Mouse (Mus musculus): ENCODE measurements around the gene Galnt17. TPM values are rescaled to one million over a fixed set of nuclear protein-coding genes. Genes with fewer than 3 reads are reported as not detected.

Galnt17 gene
- polyA plus RNA-seq, 1 experiment from 2014 or later: not detected

DNA sequence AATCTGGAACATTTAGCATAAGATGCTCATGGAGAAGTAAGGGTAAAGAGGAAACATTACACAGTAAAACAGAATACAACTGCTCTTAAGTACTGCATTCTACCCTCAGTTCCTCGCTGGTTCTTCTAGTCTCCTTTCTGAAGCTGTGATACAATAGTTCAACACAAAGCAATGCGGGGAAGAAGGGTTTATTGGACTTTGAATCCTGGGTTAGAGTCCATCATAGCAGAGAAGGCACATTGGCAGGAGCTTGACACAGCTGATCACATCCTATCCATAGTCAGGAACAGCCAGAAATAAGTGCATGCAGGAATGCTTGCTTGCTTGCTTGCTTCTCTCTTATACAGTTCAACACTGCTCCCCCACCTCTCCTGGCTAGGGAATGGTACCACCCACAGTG, 267.9 kb downstream of the Galnt17 start:
- ATAC-seq (no peak), DNase-seq (no peak)
- TF ChIP-seq CTCF (IDR thresholded peaks at IDR 0.05; ENCODE audit: low read depth) (no peak), EP300 (IDR thresholded peaks at IDR 0.05; ENCODE audit: low read depth) (no peak)
- Histone ChIP-seq H3K4me1 (ENCODE audit: insufficient read depth) (no peaks in the 10 kb centered on the region), H3K9ac (replicated peaks) (no peak overlapping the region), H3K9me3 (ENCODE audit: low read length) (peaks cover 3% of the 10 kb centered on the region; the same call in 1 of the 2 replicates), H3K4me3 (ENCODE audit: low read depth, low read length) (no peak overlapping the region), H3K27me3 (ENCODE audit: insufficient read depth, low read length) (no peaks in the 10 kb centered on the region), H3K4me2 (ENCODE audit: low read depth, low read length) (no peak overlapping the region), H3K36me3 (replicated peaks; ENCODE audit: insufficient read depth, low read length) (no peaks in the 10 kb centered on the region), H3K27ac (ENCODE audit: low read depth) (no peak overlapping the region)
- 56% methylated on average over 2 of the region's 2 CpGs for WGBS (ENCODE audit: insufficient replicate concordance)

DNA sequence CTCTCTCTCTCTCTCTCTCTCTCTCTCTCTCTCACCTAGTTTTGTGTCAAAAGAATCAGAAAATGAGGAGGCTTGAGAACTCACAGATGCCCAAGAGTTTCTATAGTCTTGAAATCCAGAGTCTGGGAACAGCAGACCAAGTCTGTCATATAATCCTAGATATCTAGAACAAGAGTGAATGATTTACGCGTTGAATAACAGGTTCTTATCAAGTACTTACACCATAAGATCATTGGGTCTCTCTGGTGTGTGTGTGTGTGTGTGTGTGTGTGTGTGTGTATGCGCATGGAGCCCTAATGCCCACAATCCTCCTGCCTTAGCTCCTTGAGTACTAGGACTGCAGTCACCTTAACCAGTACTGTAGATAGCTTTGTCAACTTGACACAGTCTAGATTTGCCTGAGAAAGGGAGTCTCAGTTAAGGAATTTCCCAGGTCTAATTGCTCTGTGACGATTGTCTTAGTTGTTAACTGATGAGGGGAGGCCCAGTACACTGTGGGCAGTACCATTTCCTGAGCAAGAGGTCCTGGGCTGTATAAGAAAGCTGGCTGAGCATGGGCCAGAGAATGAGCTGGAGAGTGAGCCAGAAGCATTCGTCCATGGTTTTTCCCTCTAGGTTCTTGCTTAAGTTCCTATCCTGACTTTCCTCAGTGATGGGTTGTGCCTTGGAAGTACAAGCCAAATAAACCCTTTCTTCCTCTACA, 268.5 kb downstream of the Galnt17 start:
- Histone ChIP-seq H3K4me1 (ENCODE audit: insufficient read depth) (no peaks in the 10 kb centered on the region), H3K27ac (ENCODE audit: low read depth) (no peak overlapping the region), H3K9ac (replicated peaks) (no peak overlapping the region), H3K4me3 (ENCODE audit: low read depth, low read length) (no peak overlapping the region), H3K36me3 (replicated peaks; ENCODE audit: insufficient read depth, low read length) (no peaks in the 10 kb centered on the region), H3K9me3 (ENCODE audit: low read length) (peaks cover 3% of the 10 kb centered on the region; the same call in 1 of the 2 replicates), H3K4me2 (ENCODE audit: low read depth, low read length) (no peak overlapping the region), H3K27me3 (ENCODE audit: insufficient read depth, low read length) (no peaks in the 10 kb centered on the region)
- ATAC-seq (no peak), DNase-seq (no peak)
- TF ChIP-seq EP300 (IDR thresholded peaks at IDR 0.05; ENCODE audit: low read depth) (no peak), CTCF (IDR thresholded peaks at IDR 0.05; ENCODE audit: low read depth) (no peak)
- WGBS (ENCODE audit: insufficient replicate concordance): 60% methylated on average over 5 of the region's 5 CpGs

DNA sequence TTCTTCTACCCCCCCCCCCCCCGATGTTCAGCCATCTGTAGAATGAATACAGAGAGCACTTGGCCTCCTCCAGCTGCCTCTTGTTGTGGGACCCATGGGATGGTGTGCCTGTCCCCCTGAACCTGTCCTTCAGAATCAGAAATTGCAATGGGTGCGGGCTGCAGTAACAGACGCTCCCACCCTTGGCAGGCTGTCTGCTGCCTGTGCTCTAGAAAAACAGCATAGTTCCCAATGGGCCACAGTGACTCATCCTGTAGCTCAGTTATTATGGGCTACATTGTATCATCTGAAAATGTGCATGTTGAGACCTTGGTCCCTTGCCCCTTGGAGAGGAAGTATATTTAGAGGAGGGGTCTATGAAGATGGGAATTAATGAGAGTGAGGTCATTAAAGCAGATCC, 283.8 kb downstream of the Galnt17 start:
- Histone ChIP-seq H3K9me3 (ENCODE audit: low read length) (no peaks in the 10 kb centered on the region), H3K27ac (ENCODE audit: low read depth) (no peak overlapping the region), H3K4me1 (ENCODE audit: insufficient read depth) (no peaks in the 10 kb centered on the region), H3K9ac (replicated peaks) (no peak overlapping the region), H3K36me3 (replicated peaks; ENCODE audit: insufficient read depth, low read length) (no peaks in the 10 kb centered on the region), H3K27me3 (ENCODE audit: insufficient read depth, low read length) (no peaks in the 10 kb centered on the region), H3K4me2 (ENCODE audit: low read depth, low read length) (no peak overlapping the region), H3K4me3 (ENCODE audit: low read depth, low read length) (no peak overlapping the region)
- no peak for ATAC-seq
- no peak for DNase-seq
- TF ChIP-seq EP300 (IDR thresholded peaks at IDR 0.05; ENCODE audit: low read depth) (no peak), CTCF (IDR thresholded peaks at IDR 0.05; ENCODE audit: low read depth) (no peak)
- 76% methylated on average over 3 of the region's 3 CpGs for WGBS (ENCODE audit: insufficient replicate concordance)

DNA sequence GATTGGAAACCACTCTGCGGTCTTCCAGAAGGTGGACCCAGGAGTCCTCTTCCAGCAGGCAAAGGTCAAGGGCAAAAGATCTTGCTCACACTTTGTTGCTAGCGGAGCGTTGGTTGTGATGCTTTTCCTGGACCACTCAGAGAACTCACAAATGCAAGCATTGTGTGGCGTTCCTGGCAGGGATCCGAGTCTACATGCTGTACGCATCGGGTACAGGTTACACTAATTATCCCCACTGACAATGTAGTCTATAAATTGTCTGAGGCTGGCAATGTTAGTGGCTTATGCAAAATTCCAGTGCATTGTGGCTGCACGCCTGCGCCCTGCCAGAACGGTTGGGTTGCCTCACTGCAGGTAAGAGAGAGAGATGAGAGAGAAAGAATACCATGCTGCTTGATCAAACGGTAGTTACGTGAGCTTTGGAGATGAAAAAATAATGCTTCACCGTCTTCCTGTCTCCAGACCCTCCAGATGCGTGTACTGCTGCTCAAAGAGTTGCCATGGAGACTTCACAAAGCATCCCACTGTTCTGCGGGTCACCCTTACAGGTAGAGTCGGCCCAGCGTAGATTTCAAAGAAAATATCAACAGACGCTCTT, 285.8 kb downstream of the Galnt17 start:
- no peak for DNase-seq
- 81% methylated on average over 18 of the region's 18 CpGs for WGBS (ENCODE audit: insufficient replicate concordance)

DNA sequence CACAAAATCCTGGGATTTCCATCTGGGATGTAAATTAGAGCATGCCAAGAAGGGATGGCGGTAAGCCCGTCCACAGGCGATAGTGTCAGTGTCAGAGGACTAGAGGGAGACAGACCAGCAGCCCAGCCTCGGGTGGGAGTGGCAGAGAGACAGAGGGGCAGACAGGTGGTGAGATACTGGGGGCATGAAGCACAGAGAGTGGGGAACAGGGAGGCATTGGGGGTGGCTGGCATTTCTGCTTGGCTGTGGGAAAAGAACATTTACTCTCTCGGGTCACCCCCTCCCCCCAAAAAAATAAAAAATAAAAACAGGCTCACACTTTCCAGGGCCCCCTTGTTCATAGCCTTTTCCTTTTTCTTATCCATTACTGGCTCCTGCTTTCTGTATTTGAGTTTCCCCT, 287.4 kb downstream of the Galnt17 start:
- no peaks in the 10 kb centered on the region for H3K27me3 ChIP-seq (ENCODE audit: insufficient read depth, low read length)
- DNase-seq: no peak
- no peak overlapping the region for H3K4me2 ChIP-seq (ENCODE audit: low read depth, low read length)
- TF ChIP-seq CTCF (IDR thresholded peaks at IDR 0.05; ENCODE audit: low read depth) (no peak), EP300 (IDR thresholded peaks at IDR 0.05; ENCODE audit: low read depth) (no peak)
- WGBS (ENCODE audit: insufficient replicate concordance): 76% methylated on average over 5 of the region's 5 CpGs
- H3K9ac ChIP-seq (replicated peaks): no peak overlapping the region
- no peak overlapping the region for H3K4me3 ChIP-seq (ENCODE audit: low read depth, low read length)
- no peaks in the 10 kb centered on the region for H3K4me1 ChIP-seq (ENCODE audit: insufficient read depth)
- no peak for ATAC-seq
- no peak overlapping the region for H3K27ac ChIP-seq (ENCODE audit: low read depth)
- no peaks in the 10 kb centered on the region for H3K9me3 ChIP-seq (ENCODE audit: low read length)
- no peaks in the 10 kb centered on the region for H3K36me3 ChIP-seq (replicated peaks; ENCODE audit: insufficient read depth, low read length)

More for the DNA sequence above, 285.8 kb downstream of the Galnt17 start:
- no peak for ATAC-seq
- Histone ChIP-seq H3K36me3 (replicated peaks; ENCODE audit: insufficient read depth, low read length) (no peaks in the 10 kb centered on the region), H3K9me3 (ENCODE audit: low read length) (no peaks in the 10 kb centered on the region), H3K9ac (replicated peaks) (no peak overlapping the region), H3K4me1 (ENCODE audit: insufficient read depth) (no peaks in the 10 kb centered on the region), H3K27ac (ENCODE audit: low read depth) (no peak overlapping the region), H3K4me3 (ENCODE audit: low read depth, low read length) (no peak overlapping the region), H3K27me3 (ENCODE audit: insufficient read depth, low read length) (no peaks in the 10 kb centered on the region), H3K4me2 (ENCODE audit: low read depth, low read length) (no peak overlapping the region)
- no peak for TF ChIP-seq CTCF (IDR thresholded peaks at IDR 0.05; ENCODE audit: low read depth)
- no peak for TF ChIP-seq EP300 (IDR thresholded peaks at IDR 0.05; ENCODE audit: low read depth)

DNA sequence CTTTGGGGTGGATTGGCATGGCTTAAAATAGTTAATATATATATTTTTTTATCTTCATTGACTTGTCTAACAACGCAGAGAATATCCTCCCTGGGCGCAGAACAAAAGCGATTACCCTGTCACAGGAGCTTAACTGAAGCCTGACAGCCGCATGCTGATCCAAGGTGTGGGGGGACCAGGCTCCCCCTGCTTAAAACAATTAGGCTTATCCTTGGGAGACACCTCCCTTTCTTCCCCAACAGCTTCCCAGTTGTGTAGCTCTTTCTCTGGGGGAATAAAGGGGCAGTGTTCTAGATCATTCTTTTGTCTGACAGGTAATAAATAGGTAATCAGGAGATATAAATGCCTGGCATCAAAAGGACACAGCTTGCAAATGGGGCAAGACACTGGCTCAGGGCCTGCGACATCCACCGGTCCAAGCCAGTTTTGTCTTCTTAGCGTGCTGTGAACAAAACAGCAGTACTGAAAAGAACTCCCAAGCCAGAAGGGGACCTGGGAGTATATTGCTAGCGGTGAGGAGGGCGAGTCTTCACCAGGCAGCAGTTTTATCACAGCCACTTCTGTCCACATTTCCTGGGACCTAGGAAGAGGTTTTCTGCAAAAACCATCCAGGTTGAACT, 288.8 kb downstream of the Galnt17 start:
- TF ChIP-seq EP300 (IDR thresholded peaks at IDR 0.05; ENCODE audit: low read depth): no peak
- no peak for TF ChIP-seq CTCF (IDR thresholded peaks at IDR 0.05; ENCODE audit: low read depth)
- Histone ChIP-seq H3K27ac (ENCODE audit: low read depth) (no peak overlapping the region), H3K9me3 (ENCODE audit: low read length) (no peaks in the 10 kb centered on the region), H3K4me1 (ENCODE audit: insufficient read depth) (no peaks in the 10 kb centered on the region), H3K4me2 (ENCODE audit: low read depth, low read length) (no peak overlapping the region), H3K27me3 (ENCODE audit: insufficient read depth, low read length) (no peaks in the 10 kb centered on the region), H3K36me3 (replicated peaks; ENCODE audit: insufficient read depth, low read length) (no peaks in the 10 kb centered on the region), H3K9ac (replicated peaks) (no peak overlapping the region), H3K4me3 (ENCODE audit: low read depth, low read length) (no peak overlapping the region)
- ATAC-seq: no peak
- DNase-seq: no peak
- WGBS (ENCODE audit: insufficient replicate concordance): 66% methylated on average over 9 of the region's 9 CpGs

All from liver, postnatal 0 days (tissue).